Comparison of ENCODE assay signal across 16 mouse cellular contexts in genomic region chr12:34783574-34783973, GRCm38 (mm10).
DNase-seq lines count a peak whose midpoint lies in the region; ATAC-seq lines count a peak whose summit lies in the region.
"Had no signal": no experiment of that assay in that cellular context is flagged by ENCODE, and none has a peak within 500 bp of the region (broad histone marks: within the 10 kb centered on the region; RNA-seq: fewer than 3 reads in every experiment).

No protein-coding gene starts in this region.

- no peaks in the 10 kb centered on the region for H3K4me1 ChIP-seq in liver, embryonic 11.5 days (replicated peaks; ENCODE audit: control insufficient read depth, insufficient read depth, low read length)
- H3K4me1 ChIP-seq: embryonic facial prominence, embryonic 12.5 days; heart, embryonic 12.5 days; limb, embryonic 15.5 days; neural tube, embryonic 13.5 days had no signal

- 68% methylated on average over 6 of the region's 6 CpGs for WGBS in liver, embryonic 11.5 days

- no peak overlapping the region for H3K9ac ChIP-seq in liver, embryonic 11.5 days (ENCODE audit: low read depth, low read length)
- H3K9ac ChIP-seq: embryonic facial prominence, embryonic 12.5 days; heart, embryonic 12.5 days; limb, embryonic 15.5 days; neural tube, embryonic 13.5 days had no signal

- no peak overlapping the region for H3K27ac ChIP-seq in liver, embryonic 11.5 days (ENCODE audit: low read depth, low read length)
- H3K27ac ChIP-seq: embryonic facial prominence, embryonic 12.5 days; limb, embryonic 15.5 days; neural tube, embryonic 13.5 days had no signal

- peak; percentile 7 for DNase-seq in liver
- no peak for DNase-seq in liver, embryonic 11.5 days (ENCODE audit: low spot score)
- DNase-seq in monocyte, adult 2 months (ENCODE audit: low read depth in 1 of 2, low spot score in 2 of 2): peak; percentile 36 to 52
- DNase-seq in splenic B cell, adult 2 months (ENCODE audit: low read depth, low spot score): peak; percentile 80
- DNase-seq in Muller cell, postnatal 12 days (ENCODE audit: inconsistent ontology term): no peak
- no peak for DNase-seq in right cerebral cortex, adult 18-20 months
- DNase-seq: cerebellum, adult 11 months; gastrocnemius, postnatal 25 days; lung, postnatal 14 days; midbrain, embryonic 14.5 days; retina, postnatal 1 day had no signal

- no peaks in the 10 kb centered on the region for H3K36me3 ChIP-seq in liver, embryonic 11.5 days (ENCODE audit: control insufficient read depth, insufficient read depth, low read length)
- H3K36me3 ChIP-seq in splenic B cell, adult 2 months (ENCODE audit: control insufficient read depth, insufficient read depth, low read length, poor library complexity, severe bottlenecking): no peaks in the 10 kb centered on the region
- H3K36me3 ChIP-seq: embryonic facial prominence, embryonic 12.5 days; heart, embryonic 12.5 days; limb, embryonic 15.5 days; neural tube, embryonic 13.5 days had no signal

- no peaks in the 10 kb centered on the region for H3K27me3 ChIP-seq in liver, embryonic 11.5 days (replicated peaks; ENCODE audit: control insufficient read depth, insufficient read depth, low read length)
- H3K27me3 ChIP-seq in splenic B cell, adult 2 months (ENCODE audit: control insufficient read depth, insufficient read depth, low read length, poor library complexity, severe bottlenecking): no peaks in the 10 kb centered on the region
- H3K27me3 ChIP-seq: embryonic facial prominence, embryonic 12.5 days; heart, embryonic 12.5 days; limb, embryonic 15.5 days; neural tube, embryonic 13.5 days had no signal

- ATAC-seq in liver, embryonic 11.5 days (replicated peaks; ENCODE audit: low FRiP score): no peak
- peak; percentile 78 for ATAC-seq in common myeloid progenitor, adult 5-6 weeks (replicated peaks; ENCODE audit: low read depth, poor library complexity, severe bottlenecking)

- no peak overlapping the region for H3K4me3 ChIP-seq in liver, embryonic 11.5 days (ENCODE audit: low read depth, low read length)
- H3K4me3 ChIP-seq: embryonic facial prominence, embryonic 12.5 days; heart, embryonic 12.5 days; limb, embryonic 15.5 days; neural tube, embryonic 13.5 days had no signal

- H3K4me2 ChIP-seq in liver, embryonic 11.5 days: no peak overlapping the region
- H3K4me2 ChIP-seq: embryonic facial prominence, embryonic 12.5 days; heart, embryonic 12.5 days; limb, embryonic 15.5 days; neural tube, embryonic 13.5 days had no signal

- H3K9me3 ChIP-seq in liver, embryonic 11.5 days (ENCODE audit: control insufficient read depth, low read length): no peaks in the 10 kb centered on the region
- H3K9me3 ChIP-seq: embryonic facial prominence, embryonic 12.5 days; heart, embryonic 12.5 days; limb, embryonic 15.5 days; neural tube, embryonic 13.5 days had no signal

Comparison
In these comparisons a context has a peak if more than half of its experiments do, and no peak if none do; other contexts are left out.
1. DNase-seq: peak in liver (single experiment), monocyte, adult 2 months (2 of 2) and splenic B cell, adult 2 months (single experiment); none in liver, embryonic 11.5 days (single experiment), Muller cell, postnatal 12 days (single experiment) and right cerebral cortex, adult 18-20 months (single experiment).